Mouse (Mus musculus): ENCODE data around the gene Zc3h10. TPM values are rescaled to one million over a fixed set of nuclear protein-coding genes. Genes with fewer than 3 reads are reported as not detected.
"Not testable (repeated sequence)": the region's sequence is repeated elsewhere in the genome, so short reads cannot be mapped to it uniquely, and the experiment has no call there.

Gene Zc3h10
- polyA plus RNA-seq, 1 experiment from 2014 or later: 16.3 TPM

- DNase-seq (ENCODE audit: low spot score); H3K9me3 ChIP-seq (ENCODE audit: control insufficient read depth, low read length); H3K27me3 ChIP-seq (ENCODE audit: control insufficient read depth, insufficient read depth, low read length); ATAC-seq (ENCODE audit: low FRiP score): not testable (repeated sequence)
- H3K4me3 ChIP-seq (replicated peaks; ENCODE audit: low read length): peak overlapping the region; percentile 69
- H3K4me1 ChIP-seq (replicated peaks; ENCODE audit: control insufficient read depth, insufficient read depth, low read length): peaks cover 31% of the 10 kb centered on the region
- H3K9ac ChIP-seq: peak overlapping the region; percentile 92
- peaks cover 54% of the 10 kb centered on the region for H3K36me3 ChIP-seq (replicated peaks; ENCODE audit: control insufficient read depth, insufficient read depth)
- peak overlapping the region; percentile 95 for H3K4me2 ChIP-seq (replicated peaks)
- 0 out of 2 replicates have a peak overlapping the region, but pooled peaks have one; percentile 98 for H3K27ac ChIP-seq
- whole genome bisulfite sequencing: 80% methylated on average over 7 of the region's 8 CpGs
Observed at GRCm38 (mm10) chr10:128492051-128492450, 55.5 kb downstream of the Zc3h10 start.

Small RNA genes within 50 kb of the gene (microRNA-seq; reads per million reads assigned to microRNA genes)
- gene Gm47275: not detected
- gene Mir6916: not detected
- gene Mir6917: not detected

Other genes starting within 250 kb of the Zc3h10 start
- gene Il23a, start 249.0 kb downstream of the Zc3h10 start, polyA plus RNA-seq (2014; fragmentation: Nextera tagmentation; extraction: Ambion mirVana): 0.25 and 0.28 TPM in 2 replicates
- gene Pan2, start 244.4 kb downstream of the Zc3h10 start, polyA plus RNA-seq (2014; fragmentation: Nextera tagmentation; extraction: Ambion mirVana): 17.7 and 19.2 TPM in 2 replicates
- 187 and 215 TPM in 2 replicates for gene Cnpy2, start 225.3 kb downstream of the Zc3h10 start, polyA plus RNA-seq (2014; fragmentation: Nextera tagmentation; extraction: Ambion mirVana)
- 271 and 304 TPM in 2 replicates for gene Cs, start 210.0 kb downstream of the Zc3h10 start, polyA plus RNA-seq (2014; fragmentation: Nextera tagmentation; extraction: Ambion mirVana)
- gene Coq10a, start 178.8 kb downstream of the Zc3h10 start, polyA plus RNA-seq (2014; fragmentation: Nextera tagmentation; extraction: Ambion mirVana): 50.8 and 54.2 TPM in 2 replicates
- 13.0 and 15.4 TPM in 2 replicates for gene Ankrd52, start 170.7 kb downstream of the Zc3h10 start, polyA plus RNA-seq (2014; fragmentation: Nextera tagmentation; extraction: Ambion mirVana)
- 0.22 TPM in 1 of 2 replicates, not detected in the other for gene Slc39a5, start 146.5 kb downstream of the Zc3h10 start, polyA plus RNA-seq (2014; fragmentation: Nextera tagmentation; extraction: Ambion mirVana)
- gene Nabp2, start 136.3 kb downstream of the Zc3h10 start, polyA plus RNA-seq (2014; fragmentation: Nextera tagmentation; extraction: Ambion mirVana): 134 and 140 TPM in 2 replicates
- gene Rnf41, start 136.1 kb downstream of the Zc3h10 start, polyA plus RNA-seq (2014; fragmentation: Nextera tagmentation; extraction: Ambion mirVana): 70.9 and 83.7 TPM in 2 replicates
- gene Smarcc2, start 88.5 kb downstream of the Zc3h10 start, polyA plus RNA-seq (2014; fragmentation: Nextera tagmentation; extraction: Ambion mirVana): 184 and 191 TPM in 2 replicates
- gene Myl6, start 53.6 kb downstream of the Zc3h10 start, polyA plus RNA-seq (2014; fragmentation: Nextera tagmentation; extraction: Ambion mirVana): 825 and 884 TPM in 2 replicates
- gene Myl6b, start 49.1 kb downstream of the Zc3h10 start, polyA plus RNA-seq (2014; fragmentation: Nextera tagmentation; extraction: Ambion mirVana): 5.8 and 6.1 TPM in 2 replicates
- gene Esyt1, start 21.9 kb downstream of the Zc3h10 start, polyA plus RNA-seq (2014; fragmentation: Nextera tagmentation; extraction: Ambion mirVana): 13.7 and 14.5 TPM in 2 replicates
- gene Rpl41, start 1.5 kb upstream of the Zc3h10 start, polyA plus RNA-seq (2014; fragmentation: Nextera tagmentation; extraction: Ambion mirVana): 2,254 and 2,846 TPM in 2 replicates
- gene Pa2g4, start 18.2 kb upstream of the Zc3h10 start, polyA plus RNA-seq (2014; fragmentation: Nextera tagmentation; extraction: Ambion mirVana): 129 and 149 TPM in 2 replicates
- gene Erbb3, start 41.9 kb upstream of the Zc3h10 start, polyA plus RNA-seq (2014; fragmentation: Nextera tagmentation; extraction: Ambion mirVana): 1.5 and 1.8 TPM in 2 replicates
- 450 and 573 TPM in 2 replicates for gene Rps26, start 79.0 kb upstream of the Zc3h10 start, polyA plus RNA-seq (2014; fragmentation: Nextera tagmentation; extraction: Ambion mirVana)
- gene Ikzf4, start 98.2 kb upstream of the Zc3h10 start, polyA plus RNA-seq (2014; fragmentation: Nextera tagmentation; extraction: Ambion mirVana): 17.2 and 18.1 TPM in 2 replicates
- gene Suox, start 126.3 kb upstream of the Zc3h10 start, polyA plus RNA-seq (2014; fragmentation: Nextera tagmentation; extraction: Ambion mirVana): 11.5 and 12.7 TPM in 2 replicates
- 95.6 and 109 TPM in 2 replicates for gene Rab5b, start 148.5 kb upstream of the Zc3h10 start, polyA plus RNA-seq (2014; fragmentation: Nextera tagmentation; extraction: Ambion mirVana)
- 0.79 and 0.85 TPM in 2 replicates for gene Pmel, start 156.4 kb upstream of the Zc3h10 start, polyA plus RNA-seq (2014; fragmentation: Nextera tagmentation; extraction: Ambion mirVana)
- gene Cdk2, start 157.3 kb upstream of the Zc3h10 start, polyA plus RNA-seq (2014; fragmentation: Nextera tagmentation; extraction: Ambion mirVana): 17.1 and 21.0 TPM in 2 replicates
- gene Dgka, start 197.1 kb upstream of the Zc3h10 start, polyA plus RNA-seq (2014; fragmentation: Nextera tagmentation; extraction: Ambion mirVana): 6.9 and 7.7 TPM in 2 replicates
- 38.6 and 42.0 TPM in 2 replicates for gene Pym1, start 200.1 kb upstream of the Zc3h10 start, polyA plus RNA-seq (2014; fragmentation: Nextera tagmentation; extraction: Ambion mirVana)
- 0.65 and 0.80 TPM in 2 replicates for gene Mmp19, start 243.1 kb upstream of the Zc3h10 start, polyA plus RNA-seq (2014; fragmentation: Nextera tagmentation; extraction: Ambion mirVana)

All from hindbrain, embryonic 14.5 days (tissue).